Mouse (Mus musculus): ENCODE data around the gene Vpreb2. TPM values are rescaled to one million over a fixed set of nuclear protein-coding genes. Genes with fewer than 3 reads are reported as not detected.
"Not testable (repeated sequence)": the region's sequence is repeated elsewhere in the genome, so short reads cannot be mapped to it uniquely, and the experiment has no call there.

Gene Vpreb2
- polyA plus RNA-seq, 1 experiment from 2014 or later, result not detected

GRCm38 (mm10) chr16:18011101-18011500 lies 30.9 kb downstream of the Vpreb2 start:
- no peak overlapping the region for H3K4me3 ChIP-seq (ENCODE audit: low read depth, low read length)
- no peak overlapping the region for H3K27ac ChIP-seq (ENCODE audit: low read depth, low read length)
- WGBS, result 70% methylated on average over 6 of the region's 6 CpGs
- no peaks in the 10 kb centered on the region for H3K27me3 ChIP-seq (ENCODE audit: control insufficient read depth, insufficient read depth, low read length)
- DNase-seq (ENCODE audit: low spot score, missing footprints) (no peak), ATAC-seq (ENCODE audit: low FRiP score) (no peak)
- no peak overlapping the region for H3K4me2 ChIP-seq
- no peaks in the 10 kb centered on the region for H3K9me3 ChIP-seq (ENCODE audit: control insufficient read depth, low read length)
- H3K9ac ChIP-seq (ENCODE audit: low read length), result no peak overlapping the region
- H3K4me1 ChIP-seq (ENCODE audit: control insufficient read depth, insufficient read depth, low read length), result no peaks in the 10 kb centered on the region
- no peaks in the 10 kb centered on the region for H3K36me3 ChIP-seq (ENCODE audit: control insufficient read depth, insufficient read depth, low read length)

DNA sequence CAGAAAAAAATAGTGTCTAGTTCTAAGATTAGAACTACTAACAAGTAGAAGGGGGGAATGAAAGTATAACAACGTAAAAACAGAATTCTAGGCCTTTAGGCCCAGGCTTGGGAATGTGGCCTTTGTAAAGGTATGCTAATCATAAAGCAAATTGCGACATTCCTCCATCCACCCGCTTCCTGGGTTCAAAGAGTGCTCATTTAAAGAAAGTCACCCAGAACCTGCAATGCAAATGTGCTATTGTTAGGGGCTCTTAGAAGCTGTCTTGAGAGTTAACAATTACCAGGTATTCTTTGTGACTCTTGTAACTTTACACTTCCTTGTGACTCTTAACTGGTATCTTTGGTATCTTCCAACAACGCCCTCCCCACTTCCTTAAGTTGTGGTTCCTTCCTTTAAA lies 36.3 kb downstream of the Vpreb2 start:
- H3K9me3 ChIP-seq (ENCODE audit: control insufficient read depth, low read length); H3K4me2 ChIP-seq; H3K4me3 ChIP-seq (ENCODE audit: low read depth, low read length); H3K9ac ChIP-seq (ENCODE audit: low read length); H3K36me3 ChIP-seq (ENCODE audit: control insufficient read depth, insufficient read depth, low read length); H3K27me3 ChIP-seq (ENCODE audit: control insufficient read depth, insufficient read depth, low read length); ATAC-seq (ENCODE audit: low FRiP score); DNase-seq (ENCODE audit: low spot score, missing footprints); H3K4me1 ChIP-seq (ENCODE audit: control insufficient read depth, insufficient read depth, low read length); H3K27ac ChIP-seq (ENCODE audit: low read depth, low read length): not testable (repeated sequence)
- WGBS, result 61% methylated on average over 4 of the region's 4 CpGs

DNA sequence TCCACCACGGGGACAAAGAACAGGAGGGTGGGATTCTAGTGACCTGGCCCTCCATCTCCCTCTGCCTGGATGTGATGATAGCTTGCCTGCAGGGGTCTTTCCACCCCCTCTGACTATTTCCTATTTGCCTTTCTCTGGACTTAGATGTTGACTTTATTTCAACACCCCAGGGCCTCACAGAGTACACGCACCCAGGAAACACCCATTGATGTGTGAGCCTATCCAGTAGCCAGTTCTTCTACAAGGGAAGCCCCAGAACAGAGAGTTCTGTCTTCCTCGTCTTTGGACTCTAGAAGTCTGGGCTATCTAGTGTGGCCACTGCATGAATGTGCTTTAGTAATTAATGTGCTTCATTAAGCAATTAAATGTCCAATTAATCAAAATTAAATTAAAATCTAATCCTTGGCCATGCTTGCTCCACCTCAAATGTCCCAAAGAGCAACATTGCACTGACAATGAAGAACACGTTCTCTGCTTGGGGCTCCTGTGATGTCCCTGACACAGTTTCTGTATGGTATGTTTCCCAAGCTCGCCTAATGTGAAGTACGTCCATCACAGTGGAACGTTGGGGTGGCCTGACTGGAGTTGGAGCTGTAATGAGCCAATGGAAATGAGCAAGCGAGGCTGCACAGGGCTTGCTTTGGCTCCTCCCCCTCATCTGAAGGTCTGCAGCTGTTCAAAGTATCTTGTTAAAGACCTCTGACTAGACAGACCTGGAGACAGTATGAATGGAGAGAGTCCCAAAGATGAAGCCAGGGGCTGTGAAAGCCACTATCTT lies 42.7 kb downstream of the Vpreb2 start:
- no peak overlapping the region for H3K27ac ChIP-seq (ENCODE audit: low read depth, low read length)

DNA sequence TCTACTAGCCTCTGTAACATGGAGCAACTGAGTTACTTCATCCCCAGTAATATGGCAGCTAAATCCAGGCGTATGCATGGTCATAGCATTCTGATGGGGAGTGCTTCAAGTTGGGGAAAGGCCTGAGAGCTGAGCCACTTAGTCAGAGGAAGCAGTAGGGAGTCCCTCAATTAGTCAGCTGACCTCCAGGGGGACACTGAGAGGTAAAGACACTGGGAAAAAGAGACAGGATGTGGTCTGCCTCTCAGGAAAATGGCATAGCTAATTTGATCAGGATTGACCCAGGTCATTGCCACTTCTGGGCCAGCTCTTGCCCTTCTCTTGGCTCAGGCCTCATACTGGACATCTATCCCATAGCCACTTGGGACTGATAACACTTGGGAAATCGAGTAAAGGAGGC lies 47.1 kb downstream of the Vpreb2 start:
- DNase-seq (ENCODE audit: low spot score, missing footprints) (no peak), ATAC-seq (ENCODE audit: low FRiP score) (no peak)
- Histone ChIP-seq H3K4me3 (ENCODE audit: low read depth, low read length) (no peak overlapping the region), H3K27ac (ENCODE audit: low read depth, low read length) (no peak overlapping the region), H3K36me3 (ENCODE audit: control insufficient read depth, insufficient read depth, low read length) (no peaks in the 10 kb centered on the region), H3K4me1 (ENCODE audit: control insufficient read depth, insufficient read depth, low read length) (no peaks in the 10 kb centered on the region), H3K9me3 (ENCODE audit: control insufficient read depth, low read length) (no peaks in the 10 kb centered on the region), H3K27me3 (ENCODE audit: control insufficient read depth, insufficient read depth, low read length) (no peaks in the 10 kb centered on the region), H3K4me2 (no peak overlapping the region), H3K9ac (ENCODE audit: low read length) (no peak overlapping the region)
- 47% methylated on average over 2 of the region's 2 CpGs for WGBS

More for the DNA sequence above, 42.7 kb downstream of the Vpreb2 start:
- Histone ChIP-seq H3K9ac (ENCODE audit: low read length) (no peak overlapping the region), H3K4me3 (ENCODE audit: low read depth, low read length) (no peak overlapping the region), H3K9me3 (ENCODE audit: control insufficient read depth, low read length) (no peaks in the 10 kb centered on the region), H3K4me2 (no peak overlapping the region), H3K27me3 (ENCODE audit: control insufficient read depth, insufficient read depth, low read length) (no peaks in the 10 kb centered on the region), H3K36me3 (ENCODE audit: control insufficient read depth, insufficient read depth, low read length) (no peaks in the 10 kb centered on the region), H3K4me1 (ENCODE audit: control insufficient read depth, insufficient read depth, low read length) (no peaks in the 10 kb centered on the region)
- ATAC-seq (ENCODE audit: low FRiP score) (no peak), DNase-seq (ENCODE audit: low spot score, missing footprints) (no peak)
- WGBS, result 81% methylated on average over 8 of the region's 8 CpGs

Other genes starting within 250 kb of the Vpreb2 start
- gene Med15, start 247.5 kb upstream of the Vpreb2 start, polyA plus RNA-seq (2014; fragmentation: Nextera tagmentation; extraction: Ambion mirVana), result 28.9 and 29.4 TPM in 2 replicates
- 38.7 and 39.5 TPM in 2 replicates for gene Klhl22, start 220.8 kb upstream of the Vpreb2 start, polyA plus RNA-seq (2014; fragmentation: Nextera tagmentation; extraction: Ambion mirVana)
- 3.8 and 4.4 TPM in 2 replicates for gene Scarf2, start 183.1 kb upstream of the Vpreb2 start, polyA plus RNA-seq (2014; fragmentation: Nextera tagmentation; extraction: Ambion mirVana)
- 0.21 and 0.37 TPM in 2 replicates for gene B830017H08Rik, start 147.3 kb upstream of the Vpreb2 start, polyA plus RNA-seq (2014; fragmentation: Nextera tagmentation; extraction: Ambion mirVana)
- gene Car15, start 142.1 kb upstream of the Vpreb2 start, polyA plus RNA-seq (2014; fragmentation: Nextera tagmentation; extraction: Ambion mirVana), result 2.2 and 2.3 TPM in 2 replicates
- 0.16 and 0.25 TPM in 2 replicates for gene Gm20518, start 88.8 kb upstream of the Vpreb2 start, polyA plus RNA-seq (2014; fragmentation: Nextera tagmentation; extraction: Ambion mirVana)
- not detected in 2 replicates for gene Tssk1, start 86.2 kb upstream of the Vpreb2 start, polyA plus RNA-seq (2014; fragmentation: Nextera tagmentation; extraction: Ambion mirVana)
- 74.2 and 83.3 TPM in 2 replicates for gene Dgcr2, start 81.9 kb upstream of the Vpreb2 start, polyA plus RNA-seq (2014; fragmentation: Nextera tagmentation; extraction: Ambion mirVana)
- 0.15 TPM in 1 of 2 replicates, not detected in the other for gene Tssk2, start 81.8 kb upstream of the Vpreb2 start, polyA plus RNA-seq (2014; fragmentation: Nextera tagmentation; extraction: Ambion mirVana)
- gene Ess2, start 69.1 kb upstream of the Vpreb2 start, polyA plus RNA-seq (2014; fragmentation: Nextera tagmentation; extraction: Ambion mirVana), result 39.4 and 41.4 TPM in 2 replicates
- 0.95 and 1.1 TPM in 2 replicates for gene Gsc2, start 65.4 kb upstream of the Vpreb2 start, polyA plus RNA-seq (2014; fragmentation: Nextera tagmentation; extraction: Ambion mirVana)
- gene Slc25a1, start 52.2 kb upstream of the Vpreb2 start, polyA plus RNA-seq (2014; fragmentation: Nextera tagmentation; extraction: Ambion mirVana), result 96.5 and 97.6 TPM in 2 replicates
- gene Dgcr6, start 72.4 kb downstream of the Vpreb2 start, polyA plus RNA-seq (2014; fragmentation: Nextera tagmentation; extraction: Ambion mirVana), result 128 and 134 TPM in 2 replicates
- gene Prodh, start 109.8 kb downstream of the Vpreb2 start, polyA plus RNA-seq (2014; fragmentation: Nextera tagmentation; extraction: Ambion mirVana), result 6.9 and 7.6 TPM in 2 replicates
- gene Rtn4r, start 147.2 kb downstream of the Vpreb2 start, polyA plus RNA-seq (2014; fragmentation: Nextera tagmentation; extraction: Ambion mirVana), result 2.2 and 2.7 TPM in 2 replicates
- gene Ccdc188, start 237.5 kb downstream of the Vpreb2 start, polyA plus RNA-seq (2014; fragmentation: Nextera tagmentation; extraction: Ambion mirVana), result not detected in 2 replicates